Mouse (Mus musculus) hindbrain, postnatal 0 days (tissue): Measurements from ENCODE around the gene Ryr1. TPM values are rescaled to one million over a fixed set of nuclear protein-coding genes. Genes with fewer than 3 reads are reported as not detected.
A peak's percentile ranks its signal among the peaks of the same experiment; 100 is the strongest.

Experiments used
- ATAC-seq: fragments of 200-750 bp; cut with Nextera tagmentation; 2 replicates; pipeline ENCODE4 v1.8.0; 2017; ENCODE audit warnings: mild to moderate bottlenecking, moderate TSS enrichment, moderate library complexity
- DNase-seq: peaks from one replicate; pipeline ENCODE4 v3.0.0-alpha.2; 2015; ENCODE audit warnings: low spot score
- H3K27ac ChIP-seq: fragments of 300-500 bp; sonication (generic); 2 replicates; pipeline ENCODE4 v1.5.1; 2014; ENCODE audit warnings: mild to moderate bottlenecking
- H3K27me3 ChIP-seq: fragments of 300-500 bp; sonication (generic); 2 replicates; pipeline ENCODE4 v1.6.1; 2014; ENCODE audit warnings: low read length, mixed read lengths; ENCODE audit not compliant: insufficient read depth
- H3K36me3 ChIP-seq: fragments of 300-500 bp; sonication (generic); 2 replicates; pipeline ENCODE4 v1.6.1; 2014; ENCODE audit warnings: low read length, mixed read lengths; ENCODE audit not compliant: insufficient read depth
- H3K4me1 ChIP-seq: fragments of 300-500 bp; sonication (generic); 2 replicates; pipeline ENCODE4 v1.6.1; 2014; ENCODE audit warnings: antibody characterized with exemption, low read length, mixed read lengths; ENCODE audit not compliant: insufficient read depth
- H3K4me2 ChIP-seq: fragments of 300-500 bp; sonication (generic); 2 replicates; pipeline ENCODE4 v1.6.1; 2014; ENCODE audit warnings: low read depth, mild to moderate bottlenecking, low read length, moderate library complexity, mixed read lengths
- H3K4me3 ChIP-seq: fragments of 300-500 bp; sonication (generic); 2 replicates; pipeline ENCODE4 v1.5.1; 2014; ENCODE audit warnings: low read length
- H3K9ac ChIP-seq: fragments of 300-500 bp; sonication (generic); replicated peaks from 2 replicates; pipeline ENCODE4 v1.6.1; 2014; ENCODE audit warnings: mild to moderate bottlenecking, low read length, moderate library complexity, mixed read lengths
- H3K9me3 ChIP-seq: fragments of 300-500 bp; sonication (generic); 2 replicates; pipeline ENCODE4 v1.6.1; 2016; ENCODE audit warnings: low read length, mixed read lengths
- CTCF ChIP-seq: IDR thresholded peaks from 2 replicates; pipeline ENCODE4 v1.5.1; 2016; ENCODE audit warnings: antibody characterized with exemption, control low read depth, low read depth
- WGBS: fragments of 180-500 bp; shearing (Covaris S2); extraction: QIAGEN DNeasy Blood & Tissue Kit; methylation state at CpG from one replicate; pipeline ENCODE4 v1.1.7; 2014; 5-methylcytosine and 5-hydroxymethylcytosine counted together
- polyA plus RNA-seq: library from polyadenylated mRNA; unstranded; fragments of >200 nt; fragmentation: Nextera tagmentation; extraction: Ambion mirVana; gene quantifications from 2 replicates; pipeline ENCODE4 v1.2.1, GENCODE M21; 2015
- total RNA-seq: library from RNA; depleted of rRNA; stranded (reverse); fragments of >200 nt; gene quantifications from 2 replicates; pipeline ENCODE4 v1.2.3, GENCODE M21; 2014

Gene Ryr1
- total and polyA plus RNA-seq, 2 experiments from 2014 or later: 5.0 to 12.5 TPM

DNA sequence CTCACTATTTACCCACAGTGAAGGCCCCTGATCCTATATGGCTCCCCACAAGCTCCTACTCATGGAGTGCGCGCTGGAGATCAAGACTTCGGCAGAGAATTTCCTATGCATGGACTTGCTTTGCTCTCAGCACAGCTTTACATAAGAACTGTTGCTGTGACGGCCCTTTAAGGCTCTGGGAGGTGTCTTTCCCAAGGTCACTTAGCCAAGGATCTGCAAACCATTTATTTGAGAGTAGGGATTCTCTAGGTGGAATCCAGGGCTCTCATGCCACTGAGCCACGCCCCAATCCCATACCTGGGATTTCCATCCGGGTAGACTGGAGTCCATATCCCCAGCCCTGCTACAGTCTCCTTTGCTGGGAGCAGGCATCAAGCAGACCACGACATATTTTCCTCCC lies 107.8 kb downstream of the Ryr1 start:
- Histone ChIP-seq H3K4me3 (no peak overlapping the region), H3K4me2 (no peak overlapping the region), H3K27ac (no peak overlapping the region), H3K9ac (no peak overlapping the region), H3K27me3 (peaks cover 20% of the 10 kb centered on the region; the same call in 1 of the 2 replicates), H3K4me1 (no peaks in the 10 kb centered on the region), H3K9me3 (no peaks in the 10 kb centered on the region), H3K36me3 (no peaks in the 10 kb centered on the region)
- ATAC-seq: no peak
- no peak for DNase-seq
- no peak for TF ChIP-seq CTCF
- 88% methylated on average over 7 of the region's 7 CpGs for WGBS

- Histone ChIP-seq H3K9ac (no peak overlapping the region), H3K9me3 (no peaks in the 10 kb centered on the region), H3K4me2 (no peak overlapping the region), H3K27me3 (peaks cover 20% of the 10 kb centered on the region; the same call in 1 of the 2 replicates), H3K4me3 (no peak overlapping the region), H3K4me1 (no peaks in the 10 kb centered on the region), H3K36me3 (no peaks in the 10 kb centered on the region), H3K27ac (no peak overlapping the region)
- WGBS: 82% methylated on average over 7 of the region's 7 CpGs
- no peak for ATAC-seq
- no peak for DNase-seq
- no peak for TF ChIP-seq CTCF
Observed at GRCm38 (mm10) chr7:29016440-29016839, 108.5 kb downstream of the Ryr1 start.

- H3K27ac ChIP-seq: no peak overlapping the region
- H3K4me1 ChIP-seq: no peaks in the 10 kb centered on the region
- no peak overlapping the region for H3K4me3 ChIP-seq
- no peaks in the 10 kb centered on the region for H3K36me3 ChIP-seq
- TF ChIP-seq CTCF: peak; percentile 15; the same call in 1 of the 2 replicates
- peaks cover 20% of the 10 kb centered on the region; the same call in 1 of the 2 replicates for H3K27me3 ChIP-seq
- H3K9me3 ChIP-seq: no peaks in the 10 kb centered on the region
- ATAC-seq (no peak), DNase-seq (no peak)
- WGBS: 93% methylated on average over 1 of the region's 1 CpGs
- H3K9ac ChIP-seq: no peak overlapping the region
- no peak overlapping the region for H3K4me2 ChIP-seq
Observed at GRCm38 (mm10) chr7:29014984-29015383, 110.0 kb downstream of the Ryr1 start.

- Histone ChIP-seq H3K27ac (no peak overlapping the region), H3K9ac (no peak overlapping the region), H3K4me3 (no peak overlapping the region), H3K4me2 (no peak overlapping the region), H3K9me3 (no peaks in the 10 kb centered on the region), H3K36me3 (no peaks in the 10 kb centered on the region), H3K4me1 (no peaks in the 10 kb centered on the region), H3K27me3 (no peaks in the 10 kb centered on the region)
- no peak for ATAC-seq
- no peak for DNase-seq
- TF ChIP-seq CTCF: no peak
- WGBS: 77% methylated on average over 9 of the region's 9 CpGs
Observed at GRCm38 (mm10) chr7:29008714-29009113, 116.3 kb downstream of the Ryr1 start.

DNA sequence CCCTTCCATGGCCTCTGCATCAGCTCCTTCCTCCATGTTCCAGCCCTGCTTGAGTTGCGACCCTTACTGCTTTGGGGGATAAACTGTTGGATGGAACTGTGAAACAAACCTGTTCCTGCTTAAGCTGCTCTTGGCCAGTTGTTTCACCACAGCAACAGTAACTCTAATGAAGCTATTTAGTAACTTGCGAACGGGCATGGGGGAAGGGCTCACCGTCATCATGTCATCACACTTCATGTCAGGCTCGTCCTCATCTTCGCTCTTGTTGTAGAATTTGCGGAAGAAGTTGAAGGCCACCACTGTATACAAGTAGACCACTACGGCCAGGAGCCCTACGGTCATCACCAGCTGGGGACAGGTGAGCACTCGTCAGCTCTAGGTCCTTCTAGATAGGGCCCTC lies 116.8 kb downstream of the Ryr1 start:
- H3K4me1 ChIP-seq: no peaks in the 10 kb centered on the region
- TF ChIP-seq CTCF: no peak
- no peak for DNase-seq
- no peak overlapping the region for H3K4me3 ChIP-seq
- H3K9me3 ChIP-seq: no peaks in the 10 kb centered on the region
- WGBS: 92% methylated on average over 10 of the region's 10 CpGs
- no peaks in the 10 kb centered on the region for H3K36me3 ChIP-seq
- H3K9ac ChIP-seq: no peak overlapping the region
- ATAC-seq: no peak
- H3K27me3 ChIP-seq: no peaks in the 10 kb centered on the region
- no peak overlapping the region for H3K4me2 ChIP-seq
- H3K27ac ChIP-seq: no peak overlapping the region

GRCm38 (mm10) chr7:29007224-29008101 lies 117.5 kb downstream of the Ryr1 start:
- no peak overlapping the region for H3K4me3 ChIP-seq
- no peak overlapping the region for H3K9ac ChIP-seq
- H3K4me2 ChIP-seq: no peak overlapping the region
- no peaks in the 10 kb centered on the region for H3K9me3 ChIP-seq
- H3K4me1 ChIP-seq: no peaks in the 10 kb centered on the region
- no peaks in the 10 kb centered on the region for H3K27me3 ChIP-seq
- H3K27ac ChIP-seq: no peak overlapping the region
- no peak for TF ChIP-seq CTCF
- H3K36me3 ChIP-seq: no peaks in the 10 kb centered on the region
- 76% methylated on average over 9 of the region's 9 CpGs for WGBS
- DNase-seq (no peak), ATAC-seq (no peak)
